Mouse (Mus musculus) gastrocnemius, postnatal 25 days (tissue): ENCODE measurements around the gene Gtdc1. TPM values are rescaled to one million over a fixed set of nuclear protein-coding genes. Genes with fewer than 3 reads are reported as not detected.

Experiments used
- DNase-seq: peaks from one replicate; pipeline ENCODE4 v3.0.0; 2022
- total RNA-seq, 2 experiments: library from RNA; stranded (reverse); gene quantifications; 1 replicate in 1 of 2; 2 replicates in 1 of 2; pipeline ENCODE4 v1.2.3; 2021

Gtdc1 gene
- total RNA-seq, 2 experiments from 2014 or later, result 22.3 to 22.6 TPM

DNA sequence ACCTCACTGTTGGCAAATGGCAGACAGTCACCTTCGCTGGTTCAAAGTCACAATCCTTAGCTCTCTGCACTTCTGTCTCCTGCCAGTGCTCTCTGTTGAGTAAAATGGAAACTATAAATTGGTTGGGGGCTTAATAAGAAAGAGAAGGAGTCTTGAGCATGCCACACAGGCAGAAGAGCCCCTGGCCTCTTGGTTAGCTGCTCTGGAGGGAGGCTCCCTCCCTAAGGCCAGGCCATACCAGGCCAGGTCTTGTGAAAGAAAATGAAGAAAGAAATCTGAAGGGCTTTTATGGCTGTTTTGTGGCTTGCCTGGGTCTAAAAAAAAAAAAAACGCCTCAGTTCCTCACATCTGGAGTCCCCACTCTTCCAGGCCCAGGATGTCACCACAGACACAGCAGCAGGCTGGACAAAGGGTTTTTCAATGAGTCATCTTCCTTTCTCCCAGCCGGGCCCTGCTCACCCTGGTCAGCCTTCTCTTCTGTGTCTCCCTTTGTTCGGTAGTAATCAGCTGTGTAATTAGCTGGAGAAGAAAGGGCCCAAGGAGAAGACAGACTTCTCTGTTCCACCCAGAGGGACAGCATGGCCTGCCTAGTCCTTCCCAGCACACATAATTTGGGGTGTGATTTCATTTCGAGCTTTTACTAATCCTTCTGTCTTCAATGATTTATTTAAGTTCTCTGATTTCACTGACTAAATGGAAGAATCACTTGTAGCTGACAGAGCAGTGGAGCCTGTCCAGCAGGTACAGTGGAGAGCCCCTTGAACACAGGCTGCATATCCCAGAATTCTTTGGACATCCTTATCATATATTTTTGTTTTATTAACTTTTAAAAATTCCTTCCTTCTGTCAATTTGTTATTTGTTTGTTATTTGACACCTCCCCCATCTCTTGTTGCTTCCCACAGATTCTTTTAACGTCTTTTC, 401.1 kb downstream of the Gtdc1 start:
- DNase-seq, result peak; percentile 51

DNA sequence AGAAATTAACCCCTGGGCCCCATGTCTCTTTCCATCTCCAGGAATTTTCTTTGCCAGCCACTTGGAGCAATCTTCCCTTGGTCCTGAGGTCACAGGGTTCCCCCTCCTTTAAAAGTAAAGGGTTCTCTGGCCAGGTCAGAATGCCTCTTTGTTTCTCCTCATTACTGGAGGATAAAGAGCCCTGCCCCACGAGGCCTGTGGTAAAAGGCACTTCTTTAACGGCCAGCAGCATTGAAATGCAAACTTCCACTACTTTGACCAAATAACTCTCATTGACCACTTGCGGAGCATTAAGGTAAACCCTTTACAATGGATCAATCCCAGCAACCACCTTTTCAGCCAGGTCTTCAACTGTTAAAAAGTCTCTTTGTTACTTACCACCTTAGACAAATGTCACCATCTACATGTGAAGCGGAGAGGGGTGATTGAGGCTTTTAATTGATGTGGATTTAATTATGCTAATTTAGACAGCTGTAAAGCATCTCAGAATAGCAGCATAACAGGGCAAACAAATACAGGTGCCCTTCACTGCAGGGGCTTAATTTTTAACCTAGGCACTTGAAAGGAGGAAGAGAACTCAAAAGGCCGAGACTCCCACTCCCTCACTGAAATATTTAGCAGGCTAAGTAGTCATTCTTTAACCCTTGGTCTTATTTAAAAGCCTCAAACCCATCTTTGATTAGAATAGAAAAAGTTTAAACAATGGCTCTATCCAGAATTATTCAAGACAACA, 402.1 kb downstream of the Gtdc1 start:
- DNase-seq, result no peak

DNA sequence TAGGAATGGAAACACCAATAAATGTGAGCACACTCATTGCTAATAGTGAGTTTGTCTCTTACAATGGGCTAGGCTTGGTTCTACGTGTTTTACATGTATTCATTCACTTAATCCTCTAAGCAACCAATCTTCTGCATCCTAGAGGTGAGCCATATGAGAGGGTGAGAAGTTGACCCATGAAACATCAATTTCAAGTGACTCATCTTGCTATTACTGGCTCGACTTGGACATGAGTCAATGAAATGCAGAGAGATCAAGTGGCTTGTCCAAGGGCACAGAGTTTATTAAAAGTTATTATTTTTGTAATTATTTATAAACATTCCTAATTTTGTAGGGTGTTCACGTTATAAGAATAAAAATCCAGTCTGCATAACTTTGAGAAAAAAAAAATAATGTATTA, 408.2 kb downstream of the Gtdc1 start:
- no peak for DNase-seq

DNA sequence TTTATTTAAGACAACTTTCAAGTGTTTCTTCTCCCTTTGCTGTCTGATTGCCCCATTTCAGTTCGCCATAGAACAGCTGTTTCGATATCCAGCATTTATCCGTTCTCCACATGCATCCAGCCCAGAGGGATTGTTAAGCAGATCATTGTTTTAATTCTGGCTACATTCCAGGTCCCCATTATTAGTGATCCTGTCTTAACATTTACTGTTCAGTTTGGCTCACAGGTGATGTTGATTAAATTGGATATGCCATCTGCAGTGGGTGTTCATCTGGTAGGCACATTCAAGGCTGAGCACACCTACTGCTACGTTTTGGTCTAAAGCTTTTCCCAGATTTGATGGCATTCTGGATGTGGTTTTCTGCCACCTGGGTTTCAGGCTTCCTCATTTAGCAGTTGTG, 409.4 kb downstream of the Gtdc1 start:
- DNase-seq, result no peak

Other genes with a start within 250 kb of the Gtdc1 start
- gene Zeb2, start 189.7 kb upstream of the Gtdc1 start, total RNA-seq, result 10 to 100 TPM; 39.6 to 47.4 TPM